Mouse (Mus musculus) CH12.LX (cell line): ENCODE measurements around the gene Map2k1. TPM values are rescaled to one million over a fixed set of nuclear protein-coding genes. Genes with fewer than 3 reads are reported as not detected.

Experiments
- DNase-seq: peaks from one replicate; pipeline ENCODE4 v3.0.0-alpha.2; 2013; ENCODE audit errors: extremely low read depth
- H3K27ac ChIP-seq: 2 replicates; pipeline ENCODE4 v1.5.1; 2012; ENCODE audit warnings: low read depth, mild to moderate bottlenecking, control low read depth, moderate library complexity; ENCODE audit not compliant: insufficient read depth
- H3K27me3 ChIP-seq: replicated peaks from 2 replicates; pipeline ENCODE3; 2012; ENCODE audit warnings: inconsistent platforms
- H3K36me3 ChIP-seq, 2 experiments: replicated peaks in 1 of 2; 2 replicates each; pipeline versions ENCODE3 to v1.6.1; 2012; ENCODE audit warnings: inconsistent platforms in 1 of 2, low read length in 1 of 2, mild to moderate bottlenecking in 1 of 2, mixed read lengths in 1 of 2, moderate library complexity in 1 of 2; ENCODE audit not compliant: control insufficient read depth in 1 of 2, insufficient read depth in 1 of 2
- H3K4me1 ChIP-seq, 2 experiments: 2 replicates each; pipeline ENCODE4 v1.6.1; 2012; ENCODE audit warnings: inconsistent platforms in 1 of 2, moderate library complexity in 1 of 2; ENCODE audit not compliant: insufficient read depth in 2 of 2, control insufficient read depth in 1 of 2
- H3K4me2 ChIP-seq: 2 replicates; pipeline ENCODE4 v1.6.1; 2012; ENCODE audit warnings: low read depth, mild to moderate bottlenecking, control low read depth; ENCODE audit not compliant: poor library complexity, insufficient read depth, severe bottlenecking
- H3K4me3 ChIP-seq, 3 experiments: fragments of 150-350 bp in 1 of 3; sonication (generic) in 1 of 3; replicated peaks in 1 of 3; 2 replicates each; pipeline versions ENCODE3 to v1.5.1; 2011 to 2012; ENCODE audit warnings: low read depth in 2 of 3, low read length in 2 of 3, mild to moderate bottlenecking in 2 of 3, moderate library complexity in 2 of 3, control low read depth in 1 of 3, improper control_type of control experiment in 1 of 3, inconsistent platforms in 1 of 3, mixed read lengths in 1 of 3; ENCODE audit not compliant: poor library complexity in 1 of 3
- H3K79me2 ChIP-seq: replicated peaks from 2 replicates; pipeline ENCODE4 v1.6.1; 2012; ENCODE audit warnings: mild to moderate bottlenecking, moderate library complexity; ENCODE audit not compliant: control insufficient read depth, poor library complexity, insufficient read depth, severe bottlenecking; ENCODE audit errors: extremely low read depth
- H3K9ac ChIP-seq: 2 replicates; pipeline ENCODE4 v1.6.1; 2012; ENCODE audit warnings: low read depth, mild to moderate bottlenecking, control low read depth, moderate library complexity; ENCODE audit not compliant: insufficient read depth
- H3K9me3 ChIP-seq: replicated peaks from 2 replicates; pipeline ENCODE3; 2012; ENCODE audit warnings: low read length, inconsistent platforms, mixed read lengths
- BHLHE40 ChIP-seq: IDR thresholded peaks from 2 replicates; pipeline ENCODE4 v1.6.1; 2011; ENCODE audit warnings: mild to moderate bottlenecking, low read depth, low read length, improper control_type of control experiment
- CHD1 ChIP-seq: IDR thresholded peaks from 2 replicates; pipeline ENCODE4 v1.6.1; 2012; ENCODE audit warnings: low read depth, low read length, improper control_type of control experiment, inconsistent platforms
- CHD2 ChIP-seq: IDR thresholded peaks from 2 replicates; pipeline ENCODE4 v1.6.1; 2011; ENCODE audit warnings: low read length, improper control_type of control experiment
- CTCF ChIP-seq, 2 experiments: IDR thresholded peaks in 1 of 2; conservative IDR thresholded peaks in 1 of 2; 2 replicates each; pipeline ENCODE4 v1.5.1; 2011 to 2012; ENCODE audit warnings: low read depth in 2 of 2, low read length in 2 of 2, improper control_type of control experiment in 1 of 2, inconsistent platforms in 1 of 2, mild to moderate bottlenecking in 1 of 2, moderate library complexity in 1 of 2
- E2F4 ChIP-seq: IDR thresholded peaks from 2 replicates; pipeline ENCODE4 v1.6.1; 2011; ENCODE audit warnings: low read depth, low read length, improper control_type of control experiment; ENCODE audit not compliant: insufficient replicate concordance
- EP300 ChIP-seq: IDR thresholded peaks from 2 replicates; pipeline ENCODE4 v1.6.1; 2011; ENCODE audit warnings: low read length, improper control_type of control experiment
- IRF4 ChIP-seq: IDR thresholded peaks from 2 replicates; pipeline ENCODE4 v1.6.1; 2014; ENCODE audit warnings: low read depth, mild to moderate bottlenecking, inconsistent platforms, low read length, improper control_type of control experiment
- JUN ChIP-seq: IDR thresholded peaks from 2 replicates; pipeline ENCODE4 v1.6.1; 2011; ENCODE audit warnings: low read depth, mild to moderate bottlenecking, low read length, improper control_type of control experiment, moderate library complexity; ENCODE audit not compliant: insufficient read depth
- KAT2A ChIP-seq: IDR thresholded peaks from 2 replicates; pipeline ENCODE4 v1.6.1; 2012; ENCODE audit warnings: low read length, improper control_type of control experiment, inconsistent platforms; ENCODE audit not compliant: insufficient replicate concordance
- MAX ChIP-seq: IDR thresholded peaks from 2 replicates; pipeline ENCODE4 v1.6.1; 2011; ENCODE audit warnings: low read length, improper control_type of control experiment
- MAZ ChIP-seq: IDR thresholded peaks from 2 replicates; pipeline ENCODE4 v1.6.1; 2012; ENCODE audit warnings: low read depth, mild to moderate bottlenecking, inconsistent platforms, low read length, improper control_type of control experiment, moderate library complexity
- MEF2A ChIP-seq: IDR thresholded peaks from 2 replicates; pipeline ENCODE4 v1.6.1; 2014; ENCODE audit warnings: low read depth, mild to moderate bottlenecking, inconsistent platforms, low read length, improper control_type of control experiment, borderline replicate concordance
- MXI1 ChIP-seq: IDR thresholded peaks from 2 replicates; pipeline ENCODE4 v1.6.1; 2011; ENCODE audit warnings: mild to moderate bottlenecking, low read depth, low read length, improper control_type of control experiment
- NELFE ChIP-seq: IDR thresholded peaks from 2 replicates; pipeline ENCODE4 v1.6.1; 2011; ENCODE audit warnings: low read depth, low read length, improper control_type of control experiment
- NRF1 ChIP-seq: IDR thresholded peaks from 2 replicates; pipeline ENCODE4 v1.6.1; 2014; ENCODE audit warnings: low read depth, mild to moderate bottlenecking, inconsistent platforms, low read length, improper control_type of control experiment, moderate library complexity
- PAX5 ChIP-seq: IDR thresholded peaks from 2 replicates; pipeline ENCODE4 v1.6.1; 2012; ENCODE audit warnings: low read length, inconsistent platforms, mixed read lengths
- POLR2A ChIP-seq: IDR thresholded peaks from 2 replicates; pipeline ENCODE4 v1.6.1; 2011; ENCODE audit warnings: low read depth, mild to moderate bottlenecking, improper control_type of control experiment, low read length
- POLR2AphosphoS2 ChIP-seq: IDR thresholded peaks from 2 replicates; pipeline ENCODE4 v1.6.1; 2011; ENCODE audit warnings: low read depth, low read length, improper control_type of control experiment
- RAD21 ChIP-seq: IDR thresholded peaks from 2 replicates; pipeline ENCODE4 v1.6.1; 2011; ENCODE audit warnings: low read depth, mild to moderate bottlenecking, low read length, improper control_type of control experiment, moderate library complexity
- RCOR1 ChIP-seq: conservative IDR thresholded peaks from 2 replicates; pipeline ENCODE4 v1.6.1; 2012; ENCODE audit warnings: low read depth, mild to moderate bottlenecking, inconsistent platforms, low read length, improper control_type of control experiment
- TBP ChIP-seq: conservative IDR thresholded peaks from 2 replicates; pipeline ENCODE4 v1.6.1; 2011; ENCODE audit warnings: low read depth, low read length, improper control_type of control experiment
- TCF12 ChIP-seq: IDR thresholded peaks from 2 replicates; pipeline ENCODE4 v1.6.1; 2014; ENCODE audit warnings: low read depth, mild to moderate bottlenecking, inconsistent platforms, low read length, improper control_type of control experiment
- UBTF ChIP-seq: IDR thresholded peaks from 2 replicates; pipeline ENCODE4 v1.6.1; 2012; ENCODE audit warnings: low read depth, mild to moderate bottlenecking, inconsistent platforms, low read length, improper control_type of control experiment, moderate library complexity
- USF2 ChIP-seq: conservative IDR thresholded peaks from 2 replicates; pipeline ENCODE4 v1.6.1; 2011; ENCODE audit warnings: low read depth, low read length, improper control_type of control experiment
- ZKSCAN1 ChIP-seq: IDR thresholded peaks from 2 replicates; pipeline ENCODE4 v1.6.1; 2012; ENCODE audit warnings: low read depth, inconsistent platforms, low read length, improper control_type of control experiment, borderline replicate concordance
- ZMIZ1 ChIP-seq: IDR thresholded peaks from 2 replicates; pipeline ENCODE4 v1.6.1; 2012; ENCODE audit warnings: low read depth, mild to moderate bottlenecking, inconsistent platforms, low read length, improper control_type of control experiment
- ZNF384 ChIP-seq: IDR thresholded peaks from 2 replicates; pipeline ENCODE4 v1.6.1; 2012; ENCODE audit warnings: low read depth, low read length, improper control_type of control experiment, inconsistent platforms
- dilution Hi-C: fragments of 300-500 bp; cut with MboI; formaldehyde crosslinking; loops from 2 replicates; pipeline ENCODE4 v1.14.3; 2020; ENCODE audit warnings: low sequenced_read_pairs; ENCODE audit not compliant: extremely low pct_unique_long_range_greater_than_20kb, extremely low pct_ligation_motif_present
- in situ Hi-C: fragments of 300-500 bp; cut with MboI; formaldehyde crosslinking; loops from 3 replicates; pipeline ENCODE4 v1.14.3; 2019; ENCODE audit warnings: low sequenced_read_pairs, low pct_ligation_motif_present, low pct_unique_long_range_greater_than_20kb, mixed read lengths
- polyA plus RNA-seq: library from polyadenylated mRNA; unstranded; fragments of >175 nt; gene quantifications from 2 replicates; pipeline ENCODE4 v1.2.1, GENCODE M21; 2012; ENCODE audit warnings: low read depth; ENCODE audit not compliant: insufficient read length
- total RNA-seq, 2 experiments: library from RNA; depleted of rRNA; stranded (reverse); fragments of 300-350 nt in 1 of 2; fragments of >200 nt in 1 of 2; gene quantifications; 2 replicates each; pipeline ENCODE4 v1.2.3; 2012 to 2014

The Map2k1 gene
- total and polyA plus RNA-seq, 3 experiments: 56.3 to 122 (median 74.0) TPM

GRCm38 (mm10) chr9:64202331-64202730 is 51.1 kb downstream of the Map2k1 start:
- Histone ChIP-seq H3K9me3 (no peaks in the 10 kb centered on the region), H3K36me3 (peaks cover 13 to 83% of the 10 kb centered on the region in 2 experiments), H3K79me2 (no peaks in the 10 kb centered on the region), H3K4me1 (peaks cover 0 to 6% of the 10 kb centered on the region in 2 experiments; a peak in 2 of 4 replicates), H3K27me3 (no peaks in the 10 kb centered on the region), H3K27ac (no peak overlapping the region), H3K9ac (no peak overlapping the region), H3K4me3 (no peak overlapping the region), H3K4me2 (no peak overlapping the region)
- in situ Hi-C loops: no loop called here
- TF ChIP-seq POLR2A (no peak), ZKSCAN1 (no peak), MAX (no peak), PAX5 (no peak), IRF4 (no peak), CHD1 (no peak), MXI1 (no peak), MAZ (no peak), RAD21 (no peak), BHLHE40 (no peak), ZMIZ1 (no peak), CHD2 (no peak), UBTF (no peak), POLR2AphosphoS2 (no peak), CTCF (conservative IDR thresholded peaks at IDR 0.05 in 1 of 2, IDR thresholded peaks at IDR 0.05 in 1 of 2; ENCODE audit: low read depth in 2 of 2, low read length in 2 of 2) (no peak), USF2 (no peak), TBP (no peak), TCF12 (no peak), E2F4 (no peak)
- dilution Hi-C loops: no loop called here
- DNase-seq: no peak

GRCm38 (mm10) chr9:64199897-64200296 is 53.5 kb downstream of the Map2k1 start:
- no peak overlapping the region for H3K4me2 ChIP-seq
- H3K27ac ChIP-seq: no peak overlapping the region
- TF ChIP-seq JUN (no peak), MAX (no peak), PAX5 (no peak), UBTF (no peak), CHD2 (no peak), RCOR1 (no peak), NELFE (no peak), KAT2A (no peak), EP300 (no peak), MXI1 (no peak), MEF2A (no peak), CHD1 (no peak), ZNF384 (no peak), TCF12 (no peak), POLR2AphosphoS2 (no peak), NRF1 (no peak), TBP (no peak)
- TF ChIP-seq, all 38 proteins: peak for 0
- no peak overlapping the region for H3K4me3 ChIP-seq
- no peaks in the 10 kb centered on the region for H3K9me3 ChIP-seq
- no peak overlapping the region for H3K9ac ChIP-seq
- H3K4me1 ChIP-seq: peaks cover 0 to 6% of the 10 kb centered on the region in 2 experiments; a peak in 2 of 4 replicates
- in situ Hi-C loops: loop anchor here (10.0 kb wide), 1 partner anchor 55 kb away; the partner anchor contains the start of gene Map2k1
- H3K27me3 ChIP-seq: no peaks in the 10 kb centered on the region
- dilution Hi-C loops: no loop called here
- DNase-seq: no peak
- peaks cover 6 to 82% of the 10 kb centered on the region in 2 experiments for H3K36me3 ChIP-seq
- no peaks in the 10 kb centered on the region for H3K79me2 ChIP-seq
